Mouse (Mus musculus): ENCODE data around the gene Fgfr2.

Fgfr2 gene

GRCm38 (mm10) chr7:132158321-132159025, 964.7 kb downstream of the Fgfr2 start:
- no peak for DNase-seq (ENCODE audit: low spot score)

GRCm38 (mm10) chr7:132154368-132154961, 968.7 kb downstream of the Fgfr2 start, which contains the start of gene Cpxm2:
Gene Cpxm2 (minus strand): TSS chr7:132154739.
- no peak for DNase-seq (ENCODE audit: low spot score)

- no peak for DNase-seq (ENCODE audit: low spot score)
These were observed 969.4 kb downstream of the Fgfr2 start for GRCm38 (mm10) chr7:132153725-132154147.

GRCm38 (mm10) chr7:132145227-132145800, 977.8 kb downstream of the Fgfr2 start:
- DNase-seq (ENCODE audit: low spot score) = no peak

GRCm38 (mm10) chr7:132128687-132129086, 994.5 kb downstream of the Fgfr2 start:
- no peak for DNase-seq (ENCODE audit: low spot score)

- DNase-seq (ENCODE audit: low spot score) = no peak
These were observed 998.2 kb downstream of the Fgfr2 start for GRCm38 (mm10) chr7:132124948-132125347.

GRCm38 (mm10) chr7:132123211-132123610, 999.9 kb downstream of the Fgfr2 start:
- DNase-seq (ENCODE audit: low spot score) = no peak

- no peak for DNase-seq (ENCODE audit: low spot score)
These were observed 1003.3 kb downstream of the Fgfr2 start for GRCm38 (mm10) chr7:132119817-132120216.

GRCm38 (mm10) chr7:132111770-132112169, 1011.4 kb downstream of the Fgfr2 start:
- DNase-seq (ENCODE audit: low spot score) = no peak

GRCm38 (mm10) chr7:132110308-132110707, 1012.8 kb downstream of the Fgfr2 start:
- no peak for DNase-seq (ENCODE audit: low spot score)

GRCm38 (mm10) chr7:132106891-132107290, 1016.3 kb downstream of the Fgfr2 start:
- DNase-seq (ENCODE audit: low spot score) = no peak

GRCm38 (mm10) chr7:132105326-132105725, 1017.8 kb downstream of the Fgfr2 start:
- no peak for DNase-seq (ENCODE audit: low spot score)

GRCm38 (mm10) chr7:132098441-132098840, 1024.7 kb downstream of the Fgfr2 start:
- no peak for DNase-seq (ENCODE audit: low spot score)

GRCm38 (mm10) chr7:132094666-132095065, 1028.5 kb downstream of the Fgfr2 start:
- no peak for DNase-seq (ENCODE audit: low spot score)

- DNase-seq (ENCODE audit: low spot score) = no peak
These were observed 1031.6 kb downstream of the Fgfr2 start for GRCm38 (mm10) chr7:132091551-132091950.

- DNase-seq (ENCODE audit: low spot score) = no peak
These were observed 1034.5 kb downstream of the Fgfr2 start for GRCm38 (mm10) chr7:132088606-132089005.

GRCm38 (mm10) chr7:132088181-132088580, 1035.0 kb downstream of the Fgfr2 start:
- no peak for DNase-seq (ENCODE audit: low spot score)

- DNase-seq (ENCODE audit: low spot score) = no peak
These were observed 1047.3 kb downstream of the Fgfr2 start for GRCm38 (mm10) chr7:132075825-132076224.

GRCm38 (mm10) chr7:132074503-132074902, 1048.6 kb downstream of the Fgfr2 start:
- no peak for DNase-seq (ENCODE audit: low spot score)

GRCm38 (mm10) chr7:132070877-132071625, 1052.1 kb downstream of the Fgfr2 start:
- DNase-seq (ENCODE audit: low spot score) = no peak

GRCm38 (mm10) chr7:132067951-132068350, 1055.2 kb downstream of the Fgfr2 start:
- no peak for DNase-seq (ENCODE audit: low spot score)

- DNase-seq (ENCODE audit: low spot score) = no peak
These were observed 1055.6 kb downstream of the Fgfr2 start for GRCm38 (mm10) chr7:132067511-132067910.

- no peak for DNase-seq (ENCODE audit: low spot score)
These were observed 1063.0 kb downstream of the Fgfr2 start for GRCm38 (mm10) chr7:132060116-132060515.

All from spleen, adult 12 weeks (tissue).